Mouse (Mus musculus): Measurements from ENCODE around the gene Lce1b.
"Not testable (repeated sequence)": the region's sequence is repeated elsewhere in the genome, so short reads cannot be mapped to it uniquely, and the experiment has no call there.

Gene Lce1b

DNA sequence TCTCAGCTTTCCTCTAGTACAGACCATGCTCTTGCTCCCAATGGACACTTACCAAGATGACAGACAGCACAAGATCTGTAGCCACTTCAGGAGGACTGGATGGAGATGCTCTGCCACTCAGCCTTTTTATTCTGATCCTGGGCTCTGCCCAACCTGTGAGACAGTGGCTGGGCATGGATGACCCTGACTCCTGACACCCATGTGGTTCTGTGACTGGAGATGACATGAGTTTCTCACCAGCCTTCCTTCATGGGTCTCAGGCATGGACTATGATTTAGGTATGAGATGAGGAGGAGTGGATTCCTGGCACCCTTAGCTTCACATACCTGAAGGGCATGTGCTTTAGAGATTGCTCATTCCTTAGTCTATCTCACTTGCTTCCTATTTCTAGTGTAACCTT is at the start of gene Lce1b:
Gene Lce1b, minus strand, starts transcription at position 101 of the 400 bp plus-strand sequence.
- in situ Hi-C loops (cut with MboI, MseI): no loop called here

GRCm38 (mm10) chr3:92694613-92695012 is 37.9 kb upstream of the Lce1b start:
- in situ Hi-C loops (cut with MboI, MseI): no loop called here

- in situ Hi-C loops (cut with MboI, MseI): no loop called here
Observed at GRCm38 (mm10) chr3:92691688-92692087, 35.0 kb upstream of the Lce1b start.

- in situ Hi-C loops (cut with MboI, MseI): not testable (repeated sequence)
Observed at GRCm38 (mm10) chr3:92689154-92689553, 32.4 kb upstream of the Lce1b start.

DNA sequence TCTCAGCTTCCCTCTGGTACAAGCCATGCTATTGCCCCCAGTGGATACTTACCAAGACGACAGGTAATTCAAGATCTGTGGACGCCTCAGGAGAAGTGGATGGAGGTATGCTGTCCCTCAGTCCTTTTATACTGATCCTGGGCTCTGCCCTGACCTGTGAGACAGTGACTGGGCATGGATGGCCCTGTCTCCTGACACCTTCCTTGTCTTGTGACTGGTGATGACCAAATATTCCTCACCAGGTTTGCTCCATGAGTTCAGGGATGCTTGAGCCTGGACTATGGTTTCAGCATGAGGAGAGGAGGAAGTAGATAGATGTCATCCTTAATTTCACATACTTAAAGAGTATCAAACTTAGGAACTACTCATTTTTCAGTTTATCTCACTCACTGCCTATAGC is 30.4 kb upstream of the Lce1b start, which contains the start of gene Lce1d:
Gene Lce1d, minus strand, starts transcription at position 101 of the 400 bp plus-strand sequence.
- in situ Hi-C loops (cut with MboI, MseI): no loop called here

DNA sequence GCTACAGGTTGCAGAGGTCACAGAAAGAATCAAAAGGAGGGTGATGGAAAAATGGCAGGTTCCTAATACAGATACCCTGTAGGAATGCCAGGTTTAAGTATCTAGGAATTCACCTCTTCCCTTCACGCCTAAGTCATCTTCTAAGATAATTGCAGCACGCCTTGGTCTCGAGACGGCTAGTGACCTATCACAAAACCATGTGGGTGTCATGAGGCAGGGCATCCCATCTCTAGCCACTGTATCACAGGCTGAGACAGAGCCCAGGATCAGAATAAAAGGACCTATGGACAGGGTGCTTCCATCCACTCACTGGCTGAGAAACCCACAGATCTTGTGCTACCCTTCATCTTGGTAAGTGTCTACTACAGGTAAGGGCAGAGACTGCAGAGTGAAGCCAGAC is 22.2 kb upstream of the Lce1b start, which contains the start of gene Lce1c:
Gene Lce1c, plus strand, starts transcription at position 301 of the 400 bp plus-strand sequence.
- in situ Hi-C loops (cut with MboI, MseI): no loop called here

- in situ Hi-C loops (cut with MboI, MseI): no loop called here
Observed at GRCm38 (mm10) chr3:92670215-92670614, 13.5 kb upstream of the Lce1b start, which contains the start of gene Lce1a2. TSS of gene Lce1a2 (minus strand) at chr3:92670315.

- in situ Hi-C loops (cut with MboI, MseI): no loop called here
Observed at GRCm38 (mm10) chr3:92648207-92648606, 8.5 kb downstream of the Lce1b start, which contains the start of gene Lce1a1. TSS of gene Lce1a1 (minus strand) at chr3:92648307.

DNA sequence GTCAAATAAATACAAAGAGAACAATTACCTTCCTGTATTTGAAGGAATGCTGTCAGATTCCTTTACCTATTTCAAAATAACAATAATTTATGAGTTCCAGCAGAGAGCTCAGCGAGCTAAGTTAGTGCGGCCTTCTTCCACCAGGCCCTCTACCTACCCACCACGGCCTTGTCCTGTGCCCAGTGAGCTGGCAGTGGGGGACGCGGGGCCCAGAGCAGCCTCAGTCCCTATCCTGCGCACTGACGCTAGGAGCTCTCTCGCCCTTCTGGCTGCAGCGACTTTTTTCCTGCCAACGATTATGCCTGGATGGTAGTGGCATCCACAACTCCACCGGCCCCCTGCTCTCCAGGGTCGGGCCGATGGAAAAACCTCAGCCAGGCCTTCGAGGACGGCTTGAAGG is 16.9 kb downstream of the Lce1b start:
- in situ Hi-C loops (cut with MboI, MseI): no loop called here

DNA sequence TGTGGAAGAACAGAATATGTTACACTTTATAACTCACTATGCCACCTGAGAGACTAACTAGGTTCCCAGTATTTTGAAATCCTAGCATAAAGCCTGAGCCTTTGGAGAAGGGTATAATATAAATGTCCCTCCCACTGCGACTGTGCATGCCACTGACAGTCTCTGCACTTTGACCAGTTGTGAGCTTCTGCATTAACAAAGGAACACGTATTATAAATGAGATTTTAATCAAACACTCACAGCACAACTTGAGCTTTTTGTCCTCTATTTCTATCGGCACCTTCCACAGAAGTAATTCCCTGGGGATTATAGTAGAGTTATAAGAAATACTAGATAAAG is 18.1 kb downstream of the Lce1b start:
- in situ Hi-C loops (cut with MboI, MseI): no loop called here

DNA sequence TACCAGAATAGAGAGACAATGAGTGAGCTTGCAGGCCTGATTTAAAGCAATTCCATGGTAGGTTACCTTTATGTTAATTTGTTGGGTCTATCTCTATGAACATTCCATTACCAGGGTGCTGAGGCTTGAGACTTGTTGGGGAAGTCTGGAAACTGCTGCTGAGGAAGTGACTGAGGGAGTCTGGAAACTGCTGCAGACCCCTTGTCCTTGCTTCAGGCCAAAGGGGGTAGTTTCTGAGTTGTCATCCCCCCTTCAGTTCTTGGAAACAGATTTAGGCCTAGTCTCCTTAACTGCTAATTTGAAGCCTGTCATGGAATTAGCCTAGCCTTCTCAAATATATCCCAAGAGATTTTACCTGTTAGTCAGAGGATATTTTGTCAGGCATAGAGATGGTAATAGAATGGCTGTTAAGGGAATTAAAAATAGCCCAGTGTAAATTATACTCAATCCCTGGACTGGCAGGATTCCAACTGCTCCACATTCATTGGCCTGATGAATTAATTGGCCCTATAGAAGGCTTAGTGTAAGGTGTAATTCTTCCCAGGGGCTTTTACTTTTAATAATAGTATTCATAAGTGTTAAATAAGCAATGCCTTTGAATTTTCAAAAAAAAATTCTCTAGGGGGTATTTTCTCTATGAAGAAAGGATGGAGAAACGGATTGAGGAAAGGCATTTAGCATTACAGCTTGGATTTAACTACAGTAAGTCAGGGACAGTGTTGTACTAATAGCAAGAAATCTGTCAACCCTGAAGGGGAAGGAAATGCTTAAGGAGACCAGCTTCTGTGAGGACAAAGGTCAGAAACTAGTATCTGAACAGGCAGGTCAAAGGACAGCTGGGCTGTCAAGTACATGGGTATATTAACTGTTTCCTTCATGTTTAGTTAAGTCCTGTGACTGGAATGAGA is 18.7 kb downstream of the Lce1b start:
- in situ Hi-C loops (cut with MboI, MseI): no loop called here

GRCm38 (mm10) chr3:92621560-92621959 is 35.2 kb downstream of the Lce1b start, which contains the start of gene Lce6a:
TSS of gene Lce6a (minus strand) at chr3:92621660.
- in situ Hi-C loops (cut with MboI, MseI): no loop called here

DNA sequence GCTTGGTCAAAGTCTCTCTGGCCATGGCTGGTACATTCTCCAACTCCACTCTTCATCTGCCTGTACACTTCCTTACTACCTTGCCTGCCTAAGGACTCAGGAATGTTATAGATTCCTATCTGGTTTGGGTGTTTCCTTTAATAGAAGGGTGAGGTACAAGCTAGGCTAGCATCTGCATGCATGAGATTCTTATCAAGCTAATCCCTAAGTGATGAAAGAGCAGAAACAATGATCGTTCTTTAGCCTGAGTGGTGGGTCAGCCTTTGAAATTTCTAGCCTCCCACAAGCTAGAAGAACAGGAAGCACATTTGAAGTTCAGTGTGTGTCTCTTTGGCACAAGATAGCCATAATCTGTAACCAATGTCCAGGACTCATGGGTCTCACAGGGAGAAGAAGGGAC is 46.9 kb downstream of the Lce1b start:
- in situ Hi-C loops (cut with MboI, MseI): loop anchor here (5.0 kb wide), 1 partner anchor 458 kb away; no protein-coding TSS in a partner anchor

GRCm38 (mm10) chr3:92607392-92607791 is 49.3 kb downstream of the Lce1b start, which contains the start of gene 2210017I01Rik:
TSS of gene 2210017I01Rik (minus strand) at chr3:92607492.
- in situ Hi-C loops (cut with MboI, MseI): loop anchor here (5.0 kb wide), 1 partner anchor 455 kb away; no protein-coding TSS in a partner anchor
